Mouse (Mus musculus): ENCODE results near the gene Atg3.

Atg3 gene

DNA sequence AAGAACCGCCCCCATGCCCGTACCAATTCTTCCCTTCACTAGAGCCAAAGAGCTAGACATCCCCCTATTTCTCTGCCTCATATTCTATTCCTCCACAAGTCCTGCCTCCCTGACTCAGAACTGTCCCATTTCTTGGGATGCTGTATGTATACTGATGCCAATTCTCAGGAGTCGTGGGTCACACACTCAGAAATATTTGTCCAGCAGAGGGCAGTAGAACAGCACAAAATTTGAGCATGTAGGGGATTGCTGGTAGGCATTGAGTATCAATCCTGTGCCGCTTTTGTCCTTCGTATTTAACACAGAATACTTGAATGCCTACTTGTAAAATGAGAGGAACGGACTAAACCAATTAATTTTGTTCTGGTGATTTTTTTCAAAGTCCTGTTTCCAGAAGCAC, 38.2 kb downstream of the Atg3 start:
- in situ Hi-C loops (cut with MboI; ENCODE audit: low pct_unique_long_range_greater_than_20kb in 1 of 2, low sequenced_read_pairs in 2 of 2, unreplicated experiment in 1 of 2) = loop anchor here in 1 of 2 experiments (25.0 kb wide), 1 partner anchor 215 kb away; the partner anchor contains the start of gene Cd200

DNA sequence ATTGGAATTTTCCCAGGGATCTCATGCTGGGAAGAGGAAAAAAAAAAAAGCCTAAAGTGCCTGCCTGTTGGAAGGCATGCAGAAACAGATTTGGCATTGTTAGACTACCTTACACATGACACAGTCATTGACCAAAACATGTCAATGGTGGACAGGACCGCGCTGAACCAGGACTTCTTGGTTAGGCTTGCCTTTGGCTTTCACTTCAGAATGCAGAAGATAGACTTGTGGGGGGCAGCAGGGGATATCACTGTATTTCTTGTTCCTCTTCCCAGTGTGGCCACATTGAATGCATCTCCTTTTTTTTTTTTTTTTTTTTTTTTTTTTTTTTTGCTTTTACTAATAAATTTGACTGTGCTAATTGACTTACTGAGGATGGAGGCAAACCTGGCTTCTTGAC, 42.8 kb downstream of the Atg3 start:
- in situ Hi-C loops (cut with MboI; ENCODE audit: low pct_unique_long_range_greater_than_20kb in 1 of 2, low sequenced_read_pairs in 2 of 2, unreplicated experiment in 1 of 2) = no loop called here

DNA sequence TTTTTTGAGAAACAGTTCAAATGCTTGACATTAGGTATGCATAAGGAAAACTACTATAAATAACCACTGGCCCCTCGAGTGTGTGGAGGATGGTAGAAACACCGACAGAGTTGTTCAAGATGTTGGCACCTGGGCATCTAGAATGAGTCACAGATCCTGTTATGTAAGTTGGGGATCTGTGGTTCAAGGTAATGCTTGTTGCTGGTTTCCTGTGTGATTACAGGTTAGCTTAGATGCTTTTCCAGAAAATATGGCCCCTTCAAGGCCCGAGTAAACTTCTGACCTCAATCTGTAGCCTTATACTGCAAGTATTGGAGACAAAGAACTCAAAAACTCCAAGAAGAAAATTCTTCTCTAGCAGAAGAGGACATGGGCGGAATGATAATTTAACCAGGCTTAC, 45.9 kb downstream of the Atg3 start:
- in situ Hi-C loops (cut with MboI; ENCODE audit: low pct_unique_long_range_greater_than_20kb in 1 of 2, low sequenced_read_pairs in 2 of 2, unreplicated experiment in 1 of 2) = no loop called here

DNA sequence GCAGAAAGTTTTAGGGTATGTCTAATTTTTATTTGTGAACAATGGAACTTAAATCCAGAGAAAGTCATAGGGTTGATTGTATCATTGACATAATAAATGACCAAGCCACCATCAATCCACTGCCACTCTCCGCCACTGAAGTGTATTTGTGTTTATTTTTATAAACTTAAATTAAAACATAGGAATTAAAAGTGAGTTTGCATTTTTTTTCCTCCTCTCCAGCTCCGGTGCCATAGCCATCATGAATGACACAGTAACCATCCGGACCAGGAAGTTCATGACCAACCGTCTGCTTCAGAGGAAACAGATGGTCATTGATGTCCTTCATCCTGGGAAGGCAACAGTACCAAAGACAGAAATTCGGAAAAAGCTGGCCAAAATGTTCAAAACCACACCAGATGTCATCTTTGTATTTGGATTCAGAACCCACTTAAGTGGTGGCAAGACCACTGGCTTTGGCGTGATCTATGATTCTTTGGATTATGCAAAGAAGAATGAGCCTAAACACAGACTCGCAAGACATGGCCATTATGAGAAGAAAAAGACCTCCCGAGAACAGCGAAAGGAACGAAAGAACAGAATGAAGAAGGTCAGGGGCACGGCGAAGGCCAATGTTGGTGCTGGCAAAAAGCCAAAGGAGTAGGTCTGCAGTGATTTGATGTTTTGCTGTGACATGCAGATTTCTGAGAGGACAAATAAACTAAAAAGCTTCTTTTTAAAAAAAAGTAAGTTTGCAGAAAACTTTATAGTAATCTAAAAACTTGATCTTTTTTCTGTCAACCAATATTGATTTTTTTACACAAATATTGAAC, 46.5 kb downstream of the Atg3 start:
- in situ Hi-C loops (cut with MboI; ENCODE audit: low pct_unique_long_range_greater_than_20kb in 1 of 2, low sequenced_read_pairs in 2 of 2, unreplicated experiment in 1 of 2) = no loop called here

DNA sequence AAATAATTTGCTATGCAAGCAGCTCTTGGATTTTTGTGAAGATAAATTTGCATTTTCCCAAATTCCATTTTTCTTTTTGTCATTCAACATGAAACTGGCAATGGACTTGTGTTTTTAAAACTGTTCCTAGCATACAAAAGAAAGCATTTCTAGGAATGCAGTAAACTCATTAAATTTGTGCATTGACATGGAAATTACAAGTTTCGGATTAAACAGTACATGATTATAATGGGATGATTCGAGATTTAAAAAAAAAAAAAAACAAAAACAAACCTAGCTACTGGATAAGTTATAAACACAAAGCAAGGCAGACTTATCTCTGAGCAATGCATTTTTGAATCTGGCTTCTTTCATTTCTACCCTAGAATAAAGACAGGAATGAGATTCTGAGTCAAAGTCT, 63.4 kb downstream of the Atg3 start:
- in situ Hi-C loops (cut with MboI; ENCODE audit: low pct_unique_long_range_greater_than_20kb in 1 of 2, low sequenced_read_pairs in 2 of 2, unreplicated experiment in 1 of 2) = no loop called here

DNA sequence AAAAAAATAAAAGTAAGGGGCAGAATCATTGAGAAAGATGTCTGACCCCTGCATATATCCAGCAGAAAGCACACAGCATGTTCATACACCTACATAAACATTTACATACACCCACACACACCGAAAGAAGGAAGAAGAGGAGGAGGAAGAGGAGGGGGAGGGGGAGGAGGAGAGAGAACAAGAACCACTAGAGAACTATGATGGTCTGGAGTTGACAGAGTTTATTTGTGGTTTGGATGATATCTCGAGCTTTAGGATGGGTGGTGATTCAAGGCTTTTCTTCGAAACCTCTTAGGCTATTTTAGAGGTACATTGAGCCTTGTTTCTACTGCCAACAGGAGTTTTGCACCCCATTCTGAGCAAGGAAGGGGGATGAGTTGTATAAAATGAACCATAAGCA, 64.2 kb downstream of the Atg3 start:
- in situ Hi-C loops (cut with MboI; ENCODE audit: low pct_unique_long_range_greater_than_20kb in 1 of 2, low sequenced_read_pairs in 2 of 2, unreplicated experiment in 1 of 2) = no loop called here

DNA sequence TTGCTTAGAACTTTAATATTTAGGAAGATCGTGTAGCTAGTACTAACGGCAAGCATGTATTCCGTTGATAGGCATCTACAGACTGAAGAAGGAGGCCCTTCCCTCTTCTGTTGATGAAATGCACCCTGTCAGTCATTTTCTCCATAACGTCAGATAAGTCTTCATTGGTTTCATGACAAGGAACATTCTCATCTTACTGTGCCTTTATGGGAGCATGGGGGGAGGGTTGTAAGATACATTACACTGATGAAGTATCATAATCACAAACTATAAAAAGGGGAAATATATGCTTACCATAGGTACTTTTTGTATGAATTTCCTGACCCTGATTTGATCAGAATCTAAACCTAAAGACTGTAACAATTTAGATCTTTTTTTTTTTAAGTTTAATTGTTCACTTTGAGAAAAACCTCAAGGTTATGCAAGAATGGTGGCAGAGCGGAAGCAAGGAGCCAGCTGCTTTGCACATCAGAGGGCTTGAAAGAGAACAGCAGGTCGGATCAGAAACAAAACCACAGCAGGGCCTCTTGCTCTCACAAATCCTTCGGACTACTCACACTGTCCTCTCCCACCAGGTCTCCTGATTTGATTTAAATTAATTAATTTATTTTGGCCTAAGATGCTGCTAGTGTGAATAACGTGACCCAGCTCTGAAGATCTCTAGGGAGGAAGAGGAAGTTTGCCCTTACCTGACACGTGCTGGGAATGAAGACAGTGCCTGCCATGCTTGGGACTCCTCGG, 65.2 kb downstream of the Atg3 start, which contains the start of gene Btla:
TSS of gene Btla (plus strand) at position 668 of the 741 bp plus-strand sequence.
- in situ Hi-C loops (cut with MboI; ENCODE audit: low pct_unique_long_range_greater_than_20kb in 1 of 2, low sequenced_read_pairs in 2 of 2, unreplicated experiment in 1 of 2) = no loop called here

DNA sequence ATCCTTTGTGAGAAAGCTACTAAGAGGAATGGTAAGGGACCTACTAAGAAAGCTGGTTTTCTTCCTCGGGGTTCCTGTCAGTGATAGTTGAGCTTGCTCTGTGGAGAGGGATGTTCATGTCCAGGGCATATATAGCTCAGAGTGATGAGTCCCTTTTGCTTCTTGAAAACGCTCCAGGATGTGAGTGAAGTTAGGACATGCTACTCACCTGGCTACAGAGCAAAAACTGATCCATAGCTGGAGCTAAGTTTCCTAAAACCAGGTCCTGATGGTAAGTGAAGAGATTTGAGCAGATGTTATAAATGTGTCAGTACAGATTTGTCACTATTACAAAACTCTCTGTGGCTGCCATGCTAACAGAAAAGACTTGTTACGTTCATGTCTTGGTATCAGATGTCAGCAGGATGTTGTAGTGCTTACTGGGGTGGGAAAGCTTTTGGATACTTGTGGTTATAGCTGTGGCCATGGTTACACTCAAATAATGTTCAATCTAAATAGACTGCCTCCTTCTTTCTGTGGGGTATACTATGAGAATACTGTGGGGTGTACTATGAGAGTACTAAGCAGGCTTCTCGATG, 65.9 kb downstream of the Atg3 start:
- in situ Hi-C loops (cut with MboI; ENCODE audit: low pct_unique_long_range_greater_than_20kb in 1 of 2, low sequenced_read_pairs in 2 of 2, unreplicated experiment in 1 of 2) = no loop called here

DNA sequence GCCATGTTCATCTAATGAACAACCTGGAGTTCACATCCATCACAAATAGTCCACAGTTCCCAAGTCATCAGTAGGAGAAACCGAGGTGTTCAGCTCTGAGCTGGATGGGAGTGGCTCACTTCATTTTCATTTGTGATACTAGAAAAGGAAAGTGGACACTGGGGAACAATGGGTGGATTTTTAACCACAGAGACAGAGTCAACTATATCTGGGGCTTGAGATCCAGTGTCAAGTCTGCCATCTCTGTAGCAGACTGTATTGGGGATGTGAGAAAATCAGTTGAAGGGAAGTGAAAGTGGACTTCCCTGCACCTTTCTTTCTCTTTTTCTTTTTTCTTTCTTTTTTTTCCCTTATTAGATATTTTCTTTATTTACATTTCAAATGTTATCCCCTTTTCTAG, 68.4 kb downstream of the Atg3 start:
- in situ Hi-C loops (cut with MboI; ENCODE audit: low pct_unique_long_range_greater_than_20kb in 1 of 2, low sequenced_read_pairs in 2 of 2, unreplicated experiment in 1 of 2) = no loop called here

DNA sequence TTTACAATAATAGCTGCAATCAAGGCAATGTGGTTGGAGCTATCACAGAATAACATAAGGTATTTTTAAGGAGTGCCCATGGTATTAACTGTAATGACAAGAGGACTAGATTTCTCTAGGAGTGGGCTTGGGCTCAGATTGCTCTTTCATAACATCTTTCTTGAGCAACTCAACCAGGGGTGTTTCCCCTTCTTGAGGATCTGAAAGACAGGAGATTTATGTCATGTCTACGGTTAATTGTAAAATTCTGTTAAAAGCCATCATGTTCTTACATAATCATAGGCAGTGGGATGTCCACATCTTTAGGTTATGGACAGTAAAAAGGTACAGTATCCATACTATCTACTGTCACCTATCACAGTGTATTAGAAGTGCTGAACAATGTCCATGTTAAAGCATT, 72.7 kb downstream of the Atg3 start:
- in situ Hi-C loops (cut with MboI; ENCODE audit: low pct_unique_long_range_greater_than_20kb in 1 of 2, low sequenced_read_pairs in 2 of 2, unreplicated experiment in 1 of 2) = no loop called here

DNA sequence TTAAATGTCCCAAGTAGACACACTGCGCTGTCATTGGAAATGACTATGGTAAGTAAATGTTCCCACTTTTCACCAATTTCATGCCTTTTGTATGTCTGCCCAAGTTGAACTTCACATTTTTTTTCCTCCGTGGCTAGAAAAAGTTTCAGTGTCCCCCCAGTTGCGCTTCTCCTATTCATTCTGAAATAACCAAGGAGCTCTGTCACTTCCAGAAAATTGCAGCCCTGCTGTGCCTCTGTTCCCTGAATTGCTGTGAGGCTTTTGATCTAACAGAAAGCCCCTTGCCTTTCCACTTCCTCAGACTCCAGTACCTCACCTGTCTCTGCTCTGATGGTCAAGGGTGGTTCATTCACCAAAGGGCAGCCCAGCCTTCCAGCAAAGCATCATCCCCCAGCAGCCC, 74.4 kb downstream of the Atg3 start:
- in situ Hi-C loops (cut with MboI; ENCODE audit: low pct_unique_long_range_greater_than_20kb in 1 of 2, low sequenced_read_pairs in 2 of 2, unreplicated experiment in 1 of 2) = no loop called here
